Mouse (Mus musculus): ENCODE results near the gene D130052B06Rik.

D130052B06Rik gene

GRCm38 (mm10) chr11:33668376-33668775 is 69.3 kb downstream of the D130052B06Rik start:
- DNase-seq: no peak

- DNase-seq: no peak
Measured at GRCm38 (mm10) chr11:33670105-33670965, 71.2 kb downstream of the D130052B06Rik start.

Data from cerebellum, adult 11 months (tissue).